Mouse (Mus musculus): ENCODE results near the gene Ppid.

DNA sequence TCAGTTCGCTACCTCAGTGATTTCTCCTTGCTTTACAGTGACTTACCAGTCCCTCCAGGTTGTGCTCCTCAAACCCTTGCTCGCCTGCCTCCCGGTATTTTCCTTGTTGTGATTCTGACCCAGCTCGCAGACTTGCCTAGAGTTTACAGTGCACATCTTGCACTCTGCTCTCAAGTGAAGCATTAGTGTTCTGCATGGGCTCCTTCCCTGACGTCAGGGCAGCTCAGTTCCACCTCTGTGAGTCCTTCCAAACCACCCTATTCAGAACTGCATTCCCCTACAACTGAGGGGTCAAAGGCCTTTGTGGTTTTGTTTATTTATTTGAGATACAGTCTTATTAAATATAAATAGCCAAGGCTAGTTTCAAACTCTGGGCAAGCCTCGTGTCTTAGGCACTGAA lies 13.0 kb upstream of the Ppid start:
- TF ChIP-seq POLR2A (IDR thresholded peaks at IDR 0.05; ENCODE audit: low read depth, low read length) (no peak), CTCF (conservative IDR thresholded peaks at IDR 0.05; ENCODE audit: insufficient read depth, insufficient read length, low read depth, low read length) (no peak)

Data from kidney, adult 2 months (tissue).